In the genomic region with DNA sequence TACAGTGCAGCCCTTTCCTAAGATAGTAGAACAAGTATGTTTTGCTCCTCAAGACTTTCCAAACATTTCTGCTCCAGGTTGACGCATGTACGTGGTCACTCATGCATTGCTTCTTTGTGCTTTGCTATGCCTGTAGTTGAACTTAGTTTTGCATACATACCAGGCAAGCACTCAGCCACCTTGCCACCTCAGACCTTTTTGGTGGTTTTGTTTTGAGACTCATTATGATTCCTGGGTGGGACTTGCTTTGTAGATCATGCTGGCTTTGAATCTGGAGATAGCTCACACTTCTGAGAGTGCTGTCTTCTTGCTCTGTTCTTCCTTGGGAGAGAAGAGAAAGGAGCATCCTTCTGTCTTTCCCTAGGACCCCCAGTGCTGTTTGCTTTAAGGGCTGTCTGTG, we compare ENCODE assay signal across 21 mouse cellular contexts. TPM values are rescaled to one million over a fixed set of nuclear protein-coding genes. Genes with fewer than 3 reads are reported as not detected.
DNase-seq lines count a peak whose midpoint lies in the region; ATAC-seq and TF ChIP-seq lines count a peak whose summit lies in the region.
"Had no signal": no experiment of that assay in that cellular context is flagged by ENCODE, and none has a peak within 500 bp of the region (broad histone marks: within the 10 kb centered on the region; RNA-seq: fewer than 3 reads in every experiment).

No protein-coding gene starts in this region.

- ATAC-seq in forebrain, embryonic 14.5 days: no peak
- no peak for ATAC-seq in forebrain, embryonic 12.5 days (ENCODE audit: low FRiP score)
- ATAC-seq in forebrain, embryonic 15.5 days (replicated peaks): no peak
- no peak for ATAC-seq in forebrain, embryonic 13.5 days
- ATAC-seq: activated CD4-positive, CD25-positive, alpha-beta regulatory T cell, adult 4 months; CD4-positive, CD25-positive, alpha-beta regulatory T cell, adult 4 months; Patski had no signal

- no peak for TF ChIP-seq CTCF in CH12.LX (conservative IDR thresholded peaks at IDR 0.05 in 1 of 2, IDR thresholded peaks at IDR 0.05 in 1 of 2; ENCODE audit: low read depth in 2 of 2, low read length in 2 of 2)

- DNase-seq in forebrain, embryonic 14.5 days (ENCODE audit: low spot score): no peak
- peak; percentile 71 for DNase-seq in CH12.LX (ENCODE audit: extremely low read depth)
- DNase-seq in cerebellum, adult 9-10 months: no peak
- DNase-seq: adrenal gland, adult 2 months; adrenal gland, adult 8-10 months; adrenal gland, postnatal 10 days; adrenal gland, postnatal 14 days; adrenal gland, postnatal 25 days; adrenal gland, postnatal 36 days; B cell, adult 2 months; cerebellum, adult 11 months; cerebellum, adult 11-12 months; cerebellum, adult 18-20 months; cerebellum, adult 2 months had no signal

- H3K9ac ChIP-seq in forebrain, embryonic 14.5 days (ENCODE audit: low read length): 0 out of 2 replicates have a peak overlapping the region, but pooled peaks have one; percentile 13
- no peak overlapping the region for H3K9ac ChIP-seq in forebrain, embryonic 12.5 days
- H3K9ac ChIP-seq in forebrain, embryonic 15.5 days (replicated peaks): 0 out of 2 replicates have a peak overlapping the region, but pooled peaks have one; percentile 2
- no peak overlapping the region for H3K9ac ChIP-seq in forebrain, embryonic 13.5 days
- peak overlapping the region; percentile 18; the same call in 1 of the 2 replicates for H3K9ac ChIP-seq in CH12.LX (ENCODE audit: insufficient read depth, low read depth)

- 93% methylated on average over 2 of the region's 2 CpGs for WGBS in forebrain, embryonic 14.5 days
- WGBS in forebrain, embryonic 12.5 days: 93% methylated on average over 2 of the region's 2 CpGs
- WGBS in forebrain, embryonic 15.5 days: 97% methylated on average over 2 of the region's 2 CpGs
- 94% methylated on average over 2 of the region's 2 CpGs for WGBS in forebrain, embryonic 13.5 days

- in situ Hi-C loops in CH12.LX (cut with MboI; ENCODE audit: low pct_ligation_motif_present, low pct_unique_long_range_greater_than_20kb, low sequenced_read_pairs): no loop called here

- TF ChIP-seq EP300 in CH12.LX (IDR thresholded peaks at IDR 0.05; ENCODE audit: low read length): peak; percentile 52; the same call in 1 of the 2 replicates

- no peak overlapping the region for H3K4me2 ChIP-seq in forebrain, embryonic 14.5 days (ENCODE audit: low read length)
- no peak overlapping the region for H3K4me2 ChIP-seq in forebrain, embryonic 12.5 days
- H3K4me2 ChIP-seq in forebrain, embryonic 15.5 days (replicated peaks): no peak overlapping the region
- H3K4me2 ChIP-seq in forebrain, embryonic 13.5 days: no peak overlapping the region
- H3K4me2 ChIP-seq in CH12.LX (ENCODE audit: insufficient read depth, low read depth, poor library complexity, severe bottlenecking): peak overlapping the region; percentile 76

- peaks cover 13% of the 10 kb centered on the region for H3K4me1 ChIP-seq in forebrain, embryonic 14.5 days (ENCODE audit: control insufficient read depth, insufficient read depth, low read length)
- peaks cover 24% of the 10 kb centered on the region for H3K4me1 ChIP-seq in forebrain, embryonic 12.5 days
- peaks cover 23% of the 10 kb centered on the region for H3K4me1 ChIP-seq in forebrain, embryonic 15.5 days
- H3K4me1 ChIP-seq in forebrain, embryonic 13.5 days: peaks cover 23% of the 10 kb centered on the region
- peaks cover 17 to 42% of the 10 kb centered on the region in 2 experiments for H3K4me1 ChIP-seq in CH12.LX (ENCODE audit: control insufficient read depth in 1 of 2, insufficient read depth in 2 of 2)

- H3K4me3 ChIP-seq in forebrain, embryonic 14.5 days (ENCODE audit: low read depth, low read length): no peak overlapping the region
- no peak overlapping the region for H3K4me3 ChIP-seq in forebrain, embryonic 12.5 days (replicated peaks)
- no peak overlapping the region for H3K4me3 ChIP-seq in forebrain, embryonic 15.5 days
- no peak overlapping the region for H3K4me3 ChIP-seq in forebrain, embryonic 13.5 days
- no peak overlapping the region for H3K4me3 ChIP-seq in CH12.LX (replicated peaks in 1 of 3; ENCODE audit: low read depth in 2 of 3, low read length in 2 of 3, poor library complexity in 1 of 3)

- no peaks in the 10 kb centered on the region for H3K9me3 ChIP-seq in forebrain, embryonic 14.5 days (replicated peaks; ENCODE audit: control insufficient read depth, low read length)
- H3K9me3 ChIP-seq in forebrain, embryonic 12.5 days: no peaks in the 10 kb centered on the region
- H3K9me3 ChIP-seq in forebrain, embryonic 15.5 days: no peaks in the 10 kb centered on the region
- H3K9me3 ChIP-seq in forebrain, embryonic 13.5 days (replicated peaks): no peaks in the 10 kb centered on the region
- H3K9me3 ChIP-seq in CH12.LX (replicated peaks; ENCODE audit: low read length): no peaks in the 10 kb centered on the region
- H3K9me3 ChIP-seq: G1E had no signal

- H3K79me2 ChIP-seq in CH12.LX (replicated peaks; ENCODE audit: control insufficient read depth, extremely low read depth, insufficient read depth, poor library complexity, severe bottlenecking): peaks cover 15% of the 10 kb centered on the region

- dilution Hi-C loops in CH12.LX (cut with MboI; ENCODE audit: extremely low pct_ligation_motif_present, extremely low pct_unique_long_range_greater_than_20kb, low sequenced_read_pairs): no loop called here

- peaks cover 47% of the 10 kb centered on the region for H3K36me3 ChIP-seq in forebrain, embryonic 14.5 days (ENCODE audit: control insufficient read depth, insufficient read depth, low read length)
- H3K36me3 ChIP-seq in forebrain, embryonic 12.5 days (replicated peaks): peaks cover 51% of the 10 kb centered on the region
- peaks cover 37% of the 10 kb centered on the region for H3K36me3 ChIP-seq in forebrain, embryonic 15.5 days
- H3K36me3 ChIP-seq in forebrain, embryonic 13.5 days (ENCODE audit: poor library complexity, severe bottlenecking): peaks cover 48% of the 10 kb centered on the region
- peaks cover 39 to 60% of the 10 kb centered on the region in 2 experiments for H3K36me3 ChIP-seq in CH12.LX (replicated peaks in 1 of 2; ENCODE audit: control insufficient read depth in 1 of 2, insufficient read depth in 1 of 2, low read length in 1 of 2)

- TF ChIP-seq RAD21 in CH12.LX (IDR thresholded peaks at IDR 0.05; ENCODE audit: low read depth, low read length): no peak

- H3K27me3 ChIP-seq in forebrain, embryonic 14.5 days (replicated peaks; ENCODE audit: control insufficient read depth, insufficient read depth, low read length): no peaks in the 10 kb centered on the region
- no peaks in the 10 kb centered on the region for H3K27me3 ChIP-seq in forebrain, embryonic 12.5 days
- H3K27me3 ChIP-seq in forebrain, embryonic 15.5 days: no peaks in the 10 kb centered on the region
- H3K27me3 ChIP-seq in forebrain, embryonic 13.5 days: no peaks in the 10 kb centered on the region
- H3K27me3 ChIP-seq in CH12.LX (replicated peaks): peaks cover 7% of the 10 kb centered on the region
- H3K27me3 ChIP-seq: Patski had no signal

- TF ChIP-seq POLR2A in CH12.LX (IDR thresholded peaks at IDR 0.05; ENCODE audit: low read depth, low read length): no peak

- H3K27ac ChIP-seq in forebrain, embryonic 14.5 days (ENCODE audit: low read depth, low read length): no peak overlapping the region
- H3K27ac ChIP-seq in forebrain, embryonic 12.5 days: no peak overlapping the region
- no peak overlapping the region for H3K27ac ChIP-seq in forebrain, embryonic 15.5 days (replicated peaks)
- no peak overlapping the region for H3K27ac ChIP-seq in forebrain, embryonic 13.5 days
- H3K27ac ChIP-seq in CH12.LX (ENCODE audit: insufficient read depth, low read depth): peak overlapping the region; percentile 68

TF ChIP-seq in CH12.LX, 34 proteins besides CTCF, POLR2A, EP300 and RAD21 (continues in another document):
- TF ChIP-seq PAX5 (IDR thresholded peaks at IDR 0.05; ENCODE audit: low read length) (no peak), GABPA (IDR thresholded peaks at IDR 0.05; ENCODE audit: insufficient replicate concordance, low read depth, low read length) (no peak), CHD1 (IDR thresholded peaks at IDR 0.05; ENCODE audit: low read depth, low read length) (peak; percentile 53; the same call in 1 of the 2 replicates), MEF2A (IDR thresholded peaks at IDR 0.05; ENCODE audit: borderline replicate concordance, low read depth, low read length) (0 out of 2 replicates have a peak, but pooled peaks have one; percentile 18), ZMIZ1 (IDR thresholded peaks at IDR 0.05; ENCODE audit: low read depth, low read length) (no peak), SIN3A (IDR thresholded peaks at IDR 0.05; ENCODE audit: low read length) (no peak), ELF1 (IDR thresholded peaks at IDR 0.05; ENCODE audit: low read depth, low read length) (no peak), MXI1 (IDR thresholded peaks at IDR 0.05; ENCODE audit: low read depth, low read length) (no peak), KAT2A (IDR thresholded peaks at IDR 0.05; ENCODE audit: insufficient replicate concordance, low read length) (no peak), ZNF384 (IDR thresholded peaks at IDR 0.05; ENCODE audit: low read depth, low read length) (no peak), NRF1 (IDR thresholded peaks at IDR 0.05; ENCODE audit: low read depth, low read length) (no peak), MAFK (IDR thresholded peaks at IDR 0.05; ENCODE audit: insufficient replicate concordance, low read length) (peak; percentile 51; the same call in 1 of the 2 replicates), ZKSCAN1 (IDR thresholded peaks at IDR 0.05; ENCODE audit: borderline replicate concordance, low read depth, low read length) (no peak), IRF4 (IDR thresholded peaks at IDR 0.05; ENCODE audit: low read depth, low read length) (peak; percentile 38; the same call in 1 of the 2 replicates), ETS1 (conservative IDR thresholded peaks at IDR 0.05; ENCODE audit: low read depth, low read length) (peak; percentile 25; the same call in 1 of the 2 replicates), MYC (IDR thresholded peaks at IDR 0.05; ENCODE audit: low read depth, low read length) (no peak), MAX (IDR thresholded peaks at IDR 0.05; ENCODE audit: low read length) (no peak; the same call in 1 of the 2 replicates), E2F4 (IDR thresholded peaks at IDR 0.05; ENCODE audit: insufficient replicate concordance, low read depth, low read length) (no peak), NELFE (IDR thresholded peaks at IDR 0.05; ENCODE audit: low read depth, low read length) (no peak), CHD2 (IDR thresholded peaks at IDR 0.05; ENCODE audit: low read length) (no peak)

RNA-seq across cellular contexts. Expression of a gene that starts 3.5 kb away (rescaled TPM):
- polyA plus RNA-seq in forebrain, embryonic 14.5 days (2014; fragmentation: Nextera tagmentation; extraction: Ambion mirVana): 75.5 and 80.8 TPM in 2 replicates
- 62.0 and 67.5 TPM in 2 replicates for polyA plus RNA-seq in forebrain, embryonic 12.5 days (2016; fragmentation: Nextera tagmentation; extraction: Ambion mirVana)
- 67.0 and 68.1 TPM in 2 replicates for polyA plus RNA-seq in forebrain, embryonic 15.5 days (2015; fragmentation: Nextera tagmentation; extraction: Ambion mirVana)
- polyA plus RNA-seq in forebrain, embryonic 13.5 days (2015; fragmentation: Nextera tagmentation; extraction: Ambion mirVana): 70.4 and 70.9 TPM in 2 replicates
- total RNA-seq in CH12.LX (2012; rRNA removed) (216 and 227 TPM in 2 replicates), CH12.LX (2014; rRNA removed) (185 and 213 TPM in 2 replicates)
- 233 and 262 TPM in 2 replicates for polyA plus RNA-seq in CH12.LX (2012; ENCODE audit: insufficient read length, low read depth)

Comparison
In these comparisons a context has a peak if more than half of its experiments do, and no peak if none do; other contexts are left out.
1. H3K9ac ChIP-seq: peak in forebrain, embryonic 14.5 days (single experiment), forebrain, embryonic 15.5 days (single experiment) and CH12.LX (single experiment); none in forebrain, embryonic 12.5 days (single experiment) and forebrain, embryonic 13.5 days (single experiment).